Mouse (Mus musculus) myocyte (in vitro differentiated cells): ENCODE measurements at regions not wholly inside any gene's neighbourhood (a gene's known extent, or its start where the extent isn't known, plus 50 kb on each side); places are given as distances from the start of the nearest gene placed in this dataset.

Experiments used
- H3K27me3 ChIP-seq: one replicate; pipeline ENCODE4 v1.6.1; 2011; ENCODE audit not compliant: control insufficient read depth, insufficient read depth, insufficient read length
- H3K36me3 ChIP-seq: one replicate; pipeline ENCODE4 v1.6.1; 2011; ENCODE audit not compliant: control insufficient read depth, insufficient read depth
- H3K4me2 ChIP-seq: one replicate; pipeline ENCODE4 v1.6.1; 2011; ENCODE audit warnings: low read depth, control low read depth
- H3K4me3 ChIP-seq: one replicate; pipeline ENCODE4 v1.5.1; 2011; ENCODE audit warnings: mild to moderate bottlenecking, control low read depth, moderate library complexity
- H3K79me2 ChIP-seq: one replicate; pipeline ENCODE4 v1.6.1; 2011; ENCODE audit not compliant: control insufficient read depth, insufficient read depth
- H3ac ChIP-seq: one replicate; pipeline ENCODE4 v1.6.1; 2011; ENCODE audit not compliant: control insufficient read depth, insufficient read length
- CEBPB ChIP-seq: IDR thresholded peaks from 2 replicates; pipeline ENCODE4 v1.6.1; 2011; ENCODE audit warnings: mild to moderate bottlenecking, moderate library complexity; ENCODE audit not compliant: poor library complexity, insufficient read depth, severe bottlenecking
- E2F4 ChIP-seq: IDR thresholded peaks from one replicate; pipeline ENCODE4 v1.6.1; 2011; ENCODE audit warnings: mild to moderate bottlenecking, control low read depth, moderate library complexity; ENCODE audit not compliant: insufficient read depth
- MAX ChIP-seq: IDR thresholded peaks from one replicate; pipeline ENCODE4 v1.6.1; 2011; ENCODE audit warnings: low read depth, mild to moderate bottlenecking, control low read depth
- MYOD1 ChIP-seq, 3 experiments: IDR thresholded peaks; one replicate each; pipeline ENCODE4 v1.6.1; 2011; ENCODE audit warnings: control low read depth in 2 of 3, low read depth in 2 of 3, mild to moderate bottlenecking in 2 of 3, moderate library complexity in 1 of 3; ENCODE audit not compliant: insufficient read length in 2 of 3, control insufficient read depth in 1 of 3
- MYOG ChIP-seq, 3 experiments: IDR thresholded peaks; one replicate each; pipeline ENCODE4 v1.6.1; 2011; ENCODE audit warnings: control low read depth in 2 of 3, low read depth in 2 of 3, mild to moderate bottlenecking in 2 of 3; ENCODE audit not compliant: insufficient read length in 2 of 3, control insufficient read depth in 1 of 3, insufficient read depth in 1 of 3
- POLR2A ChIP-seq: IDR thresholded peaks from one replicate; pipeline ENCODE4 v1.6.1; 2011; ENCODE audit warnings: low read depth, mild to moderate bottlenecking, control low read depth, moderate library complexity; ENCODE audit not compliant: insufficient read length
- POLR2AphosphoS2 ChIP-seq: IDR thresholded peaks from one replicate; pipeline ENCODE4 v1.6.1; 2011; ENCODE audit warnings: low read depth, control low read depth; ENCODE audit not compliant: insufficient read length
- REST ChIP-seq: IDR thresholded peaks from one replicate; pipeline ENCODE4 v1.6.1; 2011; ENCODE audit warnings: mild to moderate bottlenecking, control low read depth, moderate library complexity; ENCODE audit not compliant: insufficient read depth, insufficient read length
- SRF ChIP-seq: IDR thresholded peaks from one replicate; pipeline ENCODE4 v1.6.1; 2011; ENCODE audit warnings: low read depth; ENCODE audit not compliant: control insufficient read depth, insufficient read length
- TCF12 ChIP-seq: IDR thresholded peaks from one replicate; pipeline ENCODE4 v1.6.1; 2011; ENCODE audit warnings: mild to moderate bottlenecking, control low read depth; ENCODE audit not compliant: poor library complexity, insufficient read depth, severe bottlenecking
- TCF3 ChIP-seq: IDR thresholded peaks from one replicate; pipeline ENCODE4 v1.6.1; 2011; ENCODE audit warnings: low read depth, control low read depth; ENCODE audit not compliant: insufficient read length
- USF1 ChIP-seq: IDR thresholded peaks from one replicate; pipeline ENCODE4 v1.6.1; 2011; ENCODE audit warnings: low read depth, mild to moderate bottlenecking, control low read depth, moderate library complexity

DNA sequence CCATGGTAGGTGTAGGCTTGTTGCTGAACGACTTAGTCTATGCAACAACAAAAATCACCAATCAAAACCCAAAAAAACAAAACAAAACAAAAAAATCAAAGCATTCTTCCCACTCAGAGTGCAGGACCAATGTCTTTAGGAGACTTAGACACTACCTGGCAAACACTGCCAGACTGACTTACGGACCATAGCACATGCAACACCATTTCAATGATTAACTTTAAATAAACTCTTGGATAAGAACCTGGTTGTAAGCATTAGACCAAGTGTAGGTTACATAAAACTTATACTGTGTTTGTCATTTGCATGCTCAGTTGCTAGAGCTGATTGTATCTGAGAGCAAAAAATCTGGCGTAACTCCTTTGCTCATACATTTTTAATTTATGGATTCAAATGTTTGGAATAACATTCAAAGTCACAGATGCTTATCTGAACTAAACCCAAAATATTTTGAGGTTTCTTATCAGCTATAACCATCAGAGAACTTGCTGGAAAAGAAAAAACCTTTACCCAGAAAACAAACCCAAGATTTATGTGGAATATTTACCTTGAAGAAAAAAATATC, 174.5 kb upstream of the Dcn start:
- TF ChIP-seq USF1 (no peak), SRF (no peak), MAX (no peak), E2F4 (no peak), MYOD1 (IDR thresholded peaks at IDR 0.05; ENCODE audit: control insufficient read depth in 1 of 3, insufficient read length in 2 of 3, low read depth in 2 of 3) (no peak), TCF3 (no peak), MYOG (IDR thresholded peaks at IDR 0.05; ENCODE audit: control insufficient read depth in 1 of 3, insufficient read depth in 1 of 3, insufficient read length in 2 of 3, low read depth in 2 of 3) (no peak), CEBPB (no peak), TCF12 (no peak), POLR2AphosphoS2 (no peak), REST (no peak), POLR2A (no peak)
- no peaks in the 10 kb centered on the region for H3K79me2 ChIP-seq
- no peaks in the 10 kb centered on the region for H3K27me3 ChIP-seq
- no peak overlapping the region for H3K4me3 ChIP-seq
- H3ac ChIP-seq, result no peak overlapping the region
- no peaks in the 10 kb centered on the region for H3K36me3 ChIP-seq
- H3K4me2 ChIP-seq, result no peak overlapping the region

GRCm38 (mm10) chr10:97309580-97309979, 169.8 kb upstream of the Dcn start:
- Histone ChIP-seq H3K4me3 (no peak overlapping the region), H3ac (no peak overlapping the region), H3K79me2 (no peaks in the 10 kb centered on the region), H3K4me2 (no peak overlapping the region), H3K27me3 (no peaks in the 10 kb centered on the region), H3K36me3 (no peaks in the 10 kb centered on the region)
- TF ChIP-seq USF1 (no peak), SRF (no peak), MYOG (IDR thresholded peaks at IDR 0.05; ENCODE audit: control insufficient read depth in 1 of 3, insufficient read depth in 1 of 3, insufficient read length in 2 of 3, low read depth in 2 of 3) (no peak), MYOD1 (IDR thresholded peaks at IDR 0.05; ENCODE audit: control insufficient read depth in 1 of 3, insufficient read length in 2 of 3, low read depth in 2 of 3) (no peak), CEBPB (no peak), POLR2A (no peak), E2F4 (no peak), TCF12 (no peak), TCF3 (no peak), MAX (no peak), REST (no peak), POLR2AphosphoS2 (no peak)

DNA sequence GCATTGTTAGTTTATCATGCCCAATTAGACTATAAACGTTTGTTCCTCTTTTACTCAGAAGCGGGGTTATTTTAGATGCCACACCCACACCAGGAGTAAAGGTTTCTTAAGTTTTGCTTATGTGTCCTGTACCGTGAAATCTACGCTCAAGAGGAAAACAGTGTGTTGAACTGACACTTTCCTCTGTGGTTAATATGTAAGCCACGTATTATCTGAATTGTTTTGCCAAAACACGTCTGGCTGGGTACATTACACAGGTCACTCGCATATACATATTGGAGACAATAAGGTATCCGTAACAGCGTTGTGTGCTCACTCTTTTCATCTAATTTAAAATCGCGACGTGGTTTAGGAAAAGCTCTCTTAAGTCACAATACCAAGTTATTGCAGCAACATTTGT, 166.9 kb upstream of the Dcn start:
- Histone ChIP-seq H3K36me3 (no peaks in the 10 kb centered on the region), H3K27me3 (no peaks in the 10 kb centered on the region), H3ac (no peak overlapping the region), H3K79me2 (no peaks in the 10 kb centered on the region), H3K4me2 (peak overlapping the region; percentile 30), H3K4me3 (peak overlapping the region; percentile 30)
- TF ChIP-seq SRF, result no peak
- no peak for TF ChIP-seq E2F4
- no peak for TF ChIP-seq MYOG (IDR thresholded peaks at IDR 0.05; ENCODE audit: control insufficient read depth in 1 of 3, insufficient read depth in 1 of 3, insufficient read length in 2 of 3, low read depth in 2 of 3)
- TF ChIP-seq CEBPB, result no peak
- no peak for TF ChIP-seq REST
- TF ChIP-seq POLR2AphosphoS2, result no peak
- TF ChIP-seq MAX, result no peak

DNA sequence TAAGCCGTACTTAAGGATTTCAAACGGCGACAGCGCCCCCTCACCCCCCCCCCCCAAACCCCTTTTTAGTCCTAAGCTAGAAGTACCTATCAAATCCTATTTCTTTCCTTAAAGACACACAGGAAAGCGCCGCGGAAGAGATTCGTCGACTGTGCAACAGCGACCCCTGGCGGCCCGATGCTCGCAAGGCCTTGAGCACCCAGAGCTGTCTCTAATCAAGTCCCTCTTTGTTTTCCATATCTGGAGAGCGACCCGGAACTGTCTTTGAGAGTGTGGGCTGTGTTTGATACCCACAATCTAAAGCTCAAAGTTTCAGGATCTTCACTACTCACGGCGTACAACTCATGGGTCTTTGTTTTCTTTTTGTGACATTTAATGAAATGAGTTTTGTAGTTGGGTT, 166.4 kb upstream of the Dcn start:
- Histone ChIP-seq H3K27me3 (no peaks in the 10 kb centered on the region), H3K79me2 (no peaks in the 10 kb centered on the region), H3K4me3 (peak overlapping the region; percentile 30), H3ac (no peak overlapping the region), H3K36me3 (no peaks in the 10 kb centered on the region), H3K4me2 (peak overlapping the region; percentile 99)
- TF ChIP-seq SRF, result peak; percentile 79
- no peak for TF ChIP-seq MAX
- no peak for TF ChIP-seq MYOD1 (IDR thresholded peaks at IDR 0.05; ENCODE audit: control insufficient read depth in 1 of 3, insufficient read length in 2 of 3, low read depth in 2 of 3)

DNA sequence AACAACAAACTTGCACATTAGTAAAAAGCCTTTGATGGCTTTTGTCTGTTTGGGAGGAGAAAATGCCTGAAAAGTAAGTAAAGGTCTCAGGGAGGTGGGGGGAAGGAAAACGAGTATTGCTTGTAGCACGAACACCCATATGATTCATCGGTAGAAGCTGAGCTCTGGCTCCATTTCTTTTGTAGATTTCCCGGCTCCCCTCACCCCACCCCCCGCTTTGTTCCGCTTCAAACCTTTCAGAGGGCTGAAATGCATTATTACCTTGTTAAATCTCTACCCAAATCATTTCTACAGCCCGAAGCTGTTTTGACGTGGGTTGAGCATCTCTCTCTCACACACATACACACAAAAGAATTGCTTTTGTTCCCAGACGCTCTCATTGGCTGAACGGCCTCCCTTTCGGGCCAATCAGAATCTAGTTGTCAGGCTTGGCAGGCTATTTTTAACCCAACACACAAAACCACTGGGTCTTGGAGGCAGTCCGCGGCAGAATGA, 166.0 kb upstream of the Dcn start:
- TF ChIP-seq E2F4 (no peak), REST (no peak), POLR2A (no peak), USF1 (no peak), SRF (no peak)
- H3ac ChIP-seq, result no peak overlapping the region
- no peaks in the 10 kb centered on the region for H3K79me2 ChIP-seq
- H3K36me3 ChIP-seq, result no peaks in the 10 kb centered on the region
- no peaks in the 10 kb centered on the region for H3K27me3 ChIP-seq
- peak overlapping the region; percentile 30 for H3K4me3 ChIP-seq
- peak overlapping the region; percentile 99 for H3K4me2 ChIP-seq
